Mouse (Mus musculus): ENCODE data around the gene Eva1b.

DNA sequence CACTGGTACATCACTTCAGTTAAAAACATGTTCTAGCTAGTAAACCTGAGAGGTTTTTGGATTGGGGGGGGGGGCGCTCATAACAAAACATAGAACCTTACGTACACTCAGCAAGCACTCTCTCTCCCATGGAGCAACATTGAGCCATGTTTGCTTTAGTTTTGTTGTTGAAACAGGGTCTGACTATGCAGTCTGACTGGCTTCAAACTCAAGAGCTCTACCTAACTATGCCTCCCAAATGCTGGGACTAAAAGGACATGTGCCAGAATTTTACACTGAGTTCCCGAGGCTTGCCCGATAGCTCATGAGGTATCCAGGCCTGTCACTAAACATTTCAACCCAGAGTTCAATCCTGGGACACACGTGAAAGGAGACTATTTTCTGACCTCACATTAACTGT, 35.5 kb downstream of the Eva1b start:
- TF ChIP-seq CTCF (IDR thresholded peaks at IDR 0.05) (no peak), POLR2A (IDR thresholded peaks at IDR 0.05; ENCODE audit: insufficient read depth, low read depth, low read length) (no peak), EP300 (IDR thresholded peaks at IDR 0.05; ENCODE audit: insufficient read depth, low read depth, low read length) (no peak)

Measured in heart, adult 2 months (tissue).